In genomic region chr2:44556861-44557592, GRCm38 (mm10) we compare ENCODE assay signal across 8 mouse cellular contexts.
DNase-seq lines count a peak whose midpoint lies in the region; ATAC-seq lines count a peak whose summit lies in the region.

No protein-coding gene starts in this region.

- H3K4me1 ChIP-seq in embryonic facial prominence, embryonic 12.5 days, result peaks cover 24% of the 10 kb centered on the region; the same call in 1 of the 2 replicates
- peaks cover 8% of the 10 kb centered on the region; the same call in 1 of the 2 replicates for H3K4me1 ChIP-seq in heart, embryonic 13.5 days
- H3K4me1 ChIP-seq in liver, embryonic 12.5 days, result peaks cover 6% of the 10 kb centered on the region; the same call in 1 of the 2 replicates

- WGBS in embryonic facial prominence, embryonic 12.5 days, result under 1% methylated on average over 42 of the region's 42 CpGs
- WGBS in heart, embryonic 13.5 days, result 1% methylated on average over 42 of the region's 42 CpGs
- 2% methylated on average over 42 of the region's 42 CpGs for WGBS in liver, embryonic 12.5 days (ENCODE audit: insufficient replicate concordance)

- 0 out of 2 replicates have a peak, but pooled peaks cover 3% of the 10 kb centered on the region for H3K27me3 ChIP-seq in embryonic facial prominence, embryonic 12.5 days
- H3K27me3 ChIP-seq in heart, embryonic 13.5 days (replicated peaks), result peaks cover 23% of the 10 kb centered on the region
- H3K27me3 ChIP-seq in liver, embryonic 12.5 days (replicated peaks), result peaks cover 36% of the 10 kb centered on the region

- H3K4me3 ChIP-seq in embryonic facial prominence, embryonic 12.5 days, result peak overlapping the region; percentile 42
- peak overlapping the region; percentile 59 for H3K4me3 ChIP-seq in heart, embryonic 13.5 days
- H3K4me3 ChIP-seq in liver, embryonic 12.5 days, result peak overlapping the region; percentile 33

- peak overlapping the region; percentile 44 for H3K9ac ChIP-seq in embryonic facial prominence, embryonic 12.5 days
- H3K9ac ChIP-seq in heart, embryonic 13.5 days, result peak overlapping the region; percentile 80
- H3K9ac ChIP-seq in liver, embryonic 12.5 days, result peak overlapping the region; percentile 17; the same call in 1 of the 2 replicates

- H3K9me3 ChIP-seq in embryonic facial prominence, embryonic 12.5 days, result no peaks in the 10 kb centered on the region
- no peaks in the 10 kb centered on the region for H3K9me3 ChIP-seq in heart, embryonic 13.5 days
- no peaks in the 10 kb centered on the region for H3K9me3 ChIP-seq in liver, embryonic 12.5 days (replicated peaks)

- ATAC-seq in embryonic facial prominence, embryonic 12.5 days (ENCODE audit: insufficient number of reproducible peaks, insufficient read depth, low FRiP score, low TSS enrichment), result peak; percentile 64
- no peak for ATAC-seq in heart, embryonic 13.5 days (ENCODE audit: extremely low read depth, insufficient number of reproducible peaks, low FRiP score, low TSS enrichment)
- no peak for ATAC-seq in liver, embryonic 12.5 days

- no peaks in the 10 kb centered on the region for H3K36me3 ChIP-seq in embryonic facial prominence, embryonic 12.5 days
- H3K36me3 ChIP-seq in heart, embryonic 13.5 days, result no peaks in the 10 kb centered on the region
- no peaks in the 10 kb centered on the region for H3K36me3 ChIP-seq in liver, embryonic 12.5 days

- no peak overlapping the region for H3K27ac ChIP-seq in embryonic facial prominence, embryonic 12.5 days
- H3K27ac ChIP-seq in heart, embryonic 13.5 days (replicated peaks), result no peak overlapping the region
- H3K27ac ChIP-seq in liver, embryonic 12.5 days, result no peak overlapping the region

- DNase-seq in urinary bladder, postnatal 25 days (ENCODE audit: low spot score), result peak; percentile 23
- no peak for DNase-seq in urinary bladder, postnatal 10 days (ENCODE audit: low spot score)
- DNase-seq in kidney, postnatal 10 days, result peak; percentile 62
- DNase-seq in retina, embryonic 14.5 days (ENCODE audit: low spot score), result peak; percentile 54
- DNase-seq in spleen, adult 12 weeks (ENCODE audit: low spot score), result no peak

- H3K4me2 ChIP-seq in embryonic facial prominence, embryonic 12.5 days (replicated peaks), result peak overlapping the region; percentile 82
- H3K4me2 ChIP-seq in heart, embryonic 13.5 days, result peak overlapping the region; percentile 90
- peak overlapping the region; percentile 59 for H3K4me2 ChIP-seq in liver, embryonic 12.5 days

Comparison
In these comparisons a context has a peak if more than half of its experiments do, and no peak if none do; other contexts are left out.
1. DNase-seq: peak in urinary bladder, postnatal 25 days (single experiment), kidney, postnatal 10 days (single experiment) and retina, embryonic 14.5 days (single experiment); none in urinary bladder, postnatal 10 days (single experiment) and spleen, adult 12 weeks (single experiment).
2. H3K9ac ChIP-seq: peak in every context shown above with its lines; median percentile 80 in heart, embryonic 13.5 days; 44 in embryonic facial prominence, embryonic 12.5 days; 17 in liver, embryonic 12.5 days.
3. Peak in every context shown above with its lines, with median percentiles within 50 percentile points of each other: H3K4me2 ChIP-seq and H3K4me3 ChIP-seq.